Mouse (Mus musculus): Measurements from ENCODE around the gene Sart3. TPM values are rescaled to one million over a fixed set of nuclear protein-coding genes. Genes with fewer than 3 reads are reported as not detected.

The Sart3 gene
- polyA plus RNA-seq, 1 experiment = 17.0 TPM

- DNase-seq (ENCODE audit: low spot score) = no peak
These were observed 46.9 kb downstream of the Sart3 start for GRCm38 (mm10) chr5:113725417-113725816.

- DNase-seq (ENCODE audit: low spot score) = peak; percentile 71
These were observed 47.9 kb downstream of the Sart3 start, which contains the start of gene 1700069L16Rik for GRCm38 (mm10) chr5:113724446-113724845. 1700069L16Rik (minus strand) TSS chr5:113724772.

GRCm38 (mm10) chr5:113723567-113724237, 48.6 kb downstream of the Sart3 start:
- DNase-seq (ENCODE audit: low spot score) = no peak

- DNase-seq (ENCODE audit: low spot score) = no peak
These were observed 49.9 kb downstream of the Sart3 start for GRCm38 (mm10) chr5:113722224-113723013.

GRCm38 (mm10) chr5:113719221-113719661, 53.1 kb downstream of the Sart3 start:
- DNase-seq (ENCODE audit: low spot score) = no peak

GRCm38 (mm10) chr5:113716581-113717388, 55.5 kb downstream of the Sart3 start:
- DNase-seq (ENCODE audit: low spot score) = no peak

- no peak for DNase-seq (ENCODE audit: low spot score)
These were observed 59.4 kb downstream of the Sart3 start for GRCm38 (mm10) chr5:113712861-113713260.

- no peak for DNase-seq (ENCODE audit: low spot score)
These were observed 68.3 kb downstream of the Sart3 start for GRCm38 (mm10) chr5:113703803-113704585.

- no peak for DNase-seq (ENCODE audit: low spot score)
These were observed 71.8 kb downstream of the Sart3 start for GRCm38 (mm10) chr5:113700388-113701023.

- DNase-seq (ENCODE audit: low spot score) = no peak
These were observed 77.9 kb downstream of the Sart3 start for GRCm38 (mm10) chr5:113694415-113694814.

- DNase-seq (ENCODE audit: low spot score) = no peak
These were observed 78.3 kb downstream of the Sart3 start for GRCm38 (mm10) chr5:113694000-113694399.

- DNase-seq (ENCODE audit: low spot score) = no peak
These were observed 79.0 kb downstream of the Sart3 start for GRCm38 (mm10) chr5:113693196-113693755.

Other genes starting within 250 kb of the Sart3 start
- gene Cmklr1, start 122.1 kb downstream of the Sart3 start, polyA plus RNA-seq (2012; rRNA removed) = 10.0 and 12.2 TPM in 2 replicates
- gene 1700069L16Rik, start 47.7 kb downstream of the Sart3 start, polyA plus RNA-seq (2012; rRNA removed) = not detected in 2 replicates
- 6.2 and 7.8 TPM in 2 replicates for gene Ficd, start 36.7 kb downstream of the Sart3 start, polyA plus RNA-seq (2012; rRNA removed)
- 214 and 229 TPM in 2 replicates for gene Iscu, start 238 bp upstream of the Sart3 start, polyA plus RNA-seq (2012; rRNA removed)
- 42.0 and 42.1 TPM in 2 replicates for gene Tmem119, start 28.0 kb upstream of the Sart3 start, polyA plus RNA-seq (2012; rRNA removed)
- 8.2 and 10.4 TPM in 2 replicates for gene Selplg, start 60.1 kb upstream of the Sart3 start, polyA plus RNA-seq (2012; rRNA removed)
- gene Coro1c, start 136.2 kb upstream of the Sart3 start, polyA plus RNA-seq (2012; rRNA removed) = 116 and 159 TPM in 2 replicates
- gene Ssh1, start 221.4 kb upstream of the Sart3 start, polyA plus RNA-seq (2012; rRNA removed) = 9.3 and 14.8 TPM in 2 replicates
- gene Dao, start 231.2 kb upstream of the Sart3 start, polyA plus RNA-seq (2012; rRNA removed) = 0.10 TPM in 1 of 2 replicates, not detected in the other

All from urinary bladder, adult 2 months (tissue).